Mouse (Mus musculus): ENCODE measurements around the gene Mtif2.
"Not testable (repeated sequence)": the region's sequence is repeated elsewhere in the genome, so short reads cannot be mapped to it uniquely, and the experiment has no call there.

Gene Mtif2

GRCm38 (mm10) chr11:29525988-29526794 lies at the start of gene Mtif2:
Mtif2 (plus strand) TSS chr11:29526408.
- DNase-seq: peak; percentile 86

- DNase-seq: no peak
These were observed 33.1 kb upstream of the Mtif2 start for GRCm38 (mm10) chr11:29493135-29493534.

GRCm38 (mm10) chr11:29496962-29497361 lies 29.2 kb upstream of the Mtif2 start:
- DNase-seq: no peak

GRCm38 (mm10) chr11:29503948-29504893 lies 22.0 kb upstream of the Mtif2 start:
- no peak for DNase-seq

GRCm38 (mm10) chr11:29504899-29505625 lies 21.1 kb upstream of the Mtif2 start:
- no peak for DNase-seq

- no peak for DNase-seq
These were observed 16.8 kb upstream of the Mtif2 start for GRCm38 (mm10) chr11:29509421-29509820.

GRCm38 (mm10) chr11:29512818-29513535 lies 13.2 kb upstream of the Mtif2 start:
- no peak for DNase-seq

- DNase-seq: no peak
These were observed 11.9 kb upstream of the Mtif2 start for GRCm38 (mm10) chr11:29514325-29514681.

- peak; percentile 96 for DNase-seq
These were observed 11.4 kb upstream of the Mtif2 start, which contains the start of gene Prorsd1 for GRCm38 (mm10) chr11:29514682-29515412. Prorsd1 (minus strand) TSS chr11:29515033.

GRCm38 (mm10) chr11:29538201-29538600 lies 12.0 kb downstream of the Mtif2 start:
- no peak for DNase-seq

- DNase-seq: no peak
These were observed 18.2 kb downstream of the Mtif2 start for GRCm38 (mm10) chr11:29544225-29544945.

- not testable (repeated sequence) for DNase-seq
These were observed 19.0 kb downstream of the Mtif2 start for GRCm38 (mm10) chr11:29545150-29545752.

- not testable (repeated sequence) for DNase-seq
These were observed 20.1 kb downstream of the Mtif2 start for GRCm38 (mm10) chr11:29546297-29546696.

- DNase-seq: no peak
These were observed 20.6 kb downstream of the Mtif2 start for GRCm38 (mm10) chr11:29546762-29547161.

GRCm38 (mm10) chr11:29547249-29547751 lies 21.1 kb downstream of the Mtif2 start:
- DNase-seq: no peak

- DNase-seq: peak; percentile 96
These were observed 21.7 kb downstream of the Mtif2 start, which contains the start of the genes Clhc1 and Rps27a for GRCm38 (mm10) chr11:29547752-29548503. Clhc1 (plus strand) TSS chr11:29547950. Rps27a (minus strand) TSS chr11:29548109.

- DNase-seq: peak; percentile 6
These were observed 22.6 kb downstream of the Mtif2 start for GRCm38 (mm10) chr11:29548504-29549424.

- peak; percentile 9 for DNase-seq
These were observed 23.2 kb downstream of the Mtif2 start for GRCm38 (mm10) chr11:29549425-29549778.

Measured in lung, postnatal 10 days (tissue).